Mouse (Mus musculus): ENCODE measurements at regions not wholly inside any gene's neighbourhood (a gene's known extent, or its start where the extent isn't known, plus 50 kb on each side); places are given as distances from the start of the nearest gene placed in this dataset.
A peak's percentile ranks its signal among the peaks of the same experiment; 100 is the strongest.

GRCm38 (mm10) chr6:51766482-51766881 lies 242.8 kb downstream of the Snx10 start:
- H3K27ac ChIP-seq: peak overlapping the region; percentile 41
- WGBS: 17% methylated on average over 3 of the region's 3 CpGs
- no peak for ATAC-seq
- H3K9ac ChIP-seq: no peak overlapping the region
- no peak overlapping the region for H3K4me2 ChIP-seq
- peaks cover 25% of the 10 kb centered on the region for H3K4me1 ChIP-seq
- 0 out of 2 replicates have a peak, but pooled peaks cover 8% of the 10 kb centered on the region for H3K27me3 ChIP-seq
- H3K4me3 ChIP-seq: no peak overlapping the region
- no peaks in the 10 kb centered on the region for H3K36me3 ChIP-seq (ENCODE audit: poor library complexity, severe bottlenecking)
- no peaks in the 10 kb centered on the region for H3K9me3 ChIP-seq (replicated peaks)

GRCm38 (mm10) chr6:51767582-51768341 lies 244.1 kb downstream of the Snx10 start:
- Histone ChIP-seq H3K4me2 (peak overlapping the region; percentile 57), H3K4me1 (peaks cover 25% of the 10 kb centered on the region), H3K9ac (peak overlapping the region; percentile 43), H3K4me3 (peak overlapping the region; percentile 18), H3K36me3 (ENCODE audit: poor library complexity, severe bottlenecking) (no peaks in the 10 kb centered on the region), H3K9me3 (replicated peaks) (no peaks in the 10 kb centered on the region), H3K27ac (peak overlapping the region; percentile 79), H3K27me3 (0 out of 2 replicates have a peak, but pooled peaks cover 8% of the 10 kb centered on the region)
- WGBS: 1% methylated on average over 15 of the region's 15 CpGs
- ATAC-seq: peak; percentile 93

- H3K36me3 ChIP-seq (ENCODE audit: poor library complexity, severe bottlenecking): no peaks in the 10 kb centered on the region
- ATAC-seq: no peak
- no peak overlapping the region for H3K9ac ChIP-seq
- H3K4me1 ChIP-seq: peaks cover 25% of the 10 kb centered on the region
- no peak overlapping the region for H3K4me2 ChIP-seq
- 0 out of 2 replicates have a peak, but pooled peaks cover 7% of the 10 kb centered on the region for H3K27me3 ChIP-seq
- H3K9me3 ChIP-seq (replicated peaks): no peaks in the 10 kb centered on the region
- H3K27ac ChIP-seq: no peak overlapping the region
- no peak overlapping the region for H3K4me3 ChIP-seq
- WGBS: 88% methylated on average over 9 of the region's 9 CpGs
Observed at GRCm38 (mm10) chr6:51771001-51771400, 241.3 kb downstream of the Skap2 start.

GRCm38 (mm10) chr6:51771424-51771823 lies 240.9 kb downstream of the Skap2 start:
- ATAC-seq: no peak
- Histone ChIP-seq H3K9ac (no peak overlapping the region), H3K4me2 (no peak overlapping the region), H3K4me1 (peaks cover 23% of the 10 kb centered on the region), H3K27ac (no peak overlapping the region), H3K27me3 (0 out of 2 replicates have a peak, but pooled peaks cover 3% of the 10 kb centered on the region), H3K9me3 (replicated peaks) (no peaks in the 10 kb centered on the region), H3K4me3 (no peak overlapping the region), H3K36me3 (ENCODE audit: poor library complexity, severe bottlenecking) (no peaks in the 10 kb centered on the region)
- 70% methylated on average over 11 of the region's 11 CpGs for WGBS

- no peaks in the 10 kb centered on the region for H3K4me1 ChIP-seq
- no peaks in the 10 kb centered on the region for H3K9me3 ChIP-seq (replicated peaks)
- ATAC-seq: no peak
- H3K36me3 ChIP-seq (ENCODE audit: poor library complexity, severe bottlenecking): no peaks in the 10 kb centered on the region
- H3K4me3 ChIP-seq: no peak overlapping the region
- 74% methylated on average over 3 of the region's 3 CpGs for WGBS
- H3K27me3 ChIP-seq: no peaks in the 10 kb centered on the region
- no peak overlapping the region for H3K9ac ChIP-seq
- H3K27ac ChIP-seq: no peak overlapping the region
- no peak overlapping the region for H3K4me2 ChIP-seq
Observed at GRCm38 (mm10) chr6:51774771-51775170, 237.6 kb downstream of the Skap2 start.

GRCm38 (mm10) chr6:51785615-51786014 lies 226.7 kb downstream of the Skap2 start:
- H3K36me3 ChIP-seq (ENCODE audit: poor library complexity, severe bottlenecking): no peaks in the 10 kb centered on the region
- 70% methylated on average over 3 of the region's 3 CpGs for WGBS
- H3K27me3 ChIP-seq: no peaks in the 10 kb centered on the region
- no peak overlapping the region for H3K9ac ChIP-seq
- H3K27ac ChIP-seq: no peak overlapping the region
- no peak overlapping the region for H3K4me2 ChIP-seq
- ATAC-seq: no peak
- H3K4me3 ChIP-seq: no peak overlapping the region
- H3K9me3 ChIP-seq (replicated peaks): no peaks in the 10 kb centered on the region
- H3K4me1 ChIP-seq: no peaks in the 10 kb centered on the region

GRCm38 (mm10) chr6:51786836-51787235 lies 225.5 kb downstream of the Skap2 start:
- 54% methylated on average over 3 of the region's 3 CpGs for WGBS
- H3K36me3 ChIP-seq (ENCODE audit: poor library complexity, severe bottlenecking): no peaks in the 10 kb centered on the region
- ATAC-seq: no peak

GRCm38 (mm10) chr6:51788156-51788555 lies 224.2 kb downstream of the Skap2 start:
- Histone ChIP-seq H3K4me3 (no peak overlapping the region), H3K36me3 (ENCODE audit: poor library complexity, severe bottlenecking) (no peaks in the 10 kb centered on the region), H3K27ac (no peak overlapping the region), H3K9ac (no peak overlapping the region), H3K27me3 (no peaks in the 10 kb centered on the region), H3K9me3 (replicated peaks) (no peaks in the 10 kb centered on the region), H3K4me1 (no peaks in the 10 kb centered on the region), H3K4me2 (no peak overlapping the region)
- 80% methylated on average over 9 of the region's 9 CpGs for WGBS
- ATAC-seq: no peak

More at GRCm38 (mm10) chr6:51786836-51787235, 225.5 kb downstream of the Skap2 start:
- H3K27me3 ChIP-seq: no peaks in the 10 kb centered on the region
- no peaks in the 10 kb centered on the region for H3K4me1 ChIP-seq
- no peak overlapping the region for H3K27ac ChIP-seq
- no peaks in the 10 kb centered on the region for H3K9me3 ChIP-seq (replicated peaks)
- no peak overlapping the region for H3K4me3 ChIP-seq
- no peak overlapping the region for H3K4me2 ChIP-seq
- no peak overlapping the region for H3K9ac ChIP-seq

- no peak for ATAC-seq
- no peaks in the 10 kb centered on the region for H3K27me3 ChIP-seq
- no peak overlapping the region for H3K9ac ChIP-seq
- no peak overlapping the region for H3K4me2 ChIP-seq
- H3K4me3 ChIP-seq: no peak overlapping the region
- H3K9me3 ChIP-seq (replicated peaks): no peaks in the 10 kb centered on the region
- H3K36me3 ChIP-seq (ENCODE audit: poor library complexity, severe bottlenecking): no peaks in the 10 kb centered on the region
- no peak overlapping the region for H3K27ac ChIP-seq
- H3K4me1 ChIP-seq: no peaks in the 10 kb centered on the region
- WGBS: 81% methylated on average over 5 of the region's 5 CpGs
Observed at GRCm38 (mm10) chr6:51790293-51790692, 222.1 kb downstream of the Skap2 start.

- WGBS: 94% methylated on average over 7 of the region's 7 CpGs
Observed at GRCm38 (mm10) chr6:51790693-51791092, 221.7 kb downstream of the Skap2 start.

GRCm38 (mm10) chr6:51795300-51795699 lies 217.0 kb downstream of the Skap2 start:
- Histone ChIP-seq H3K4me2 (no peak overlapping the region), H3K4me1 (no peaks in the 10 kb centered on the region), H3K9me3 (replicated peaks) (no peaks in the 10 kb centered on the region), H3K27me3 (no peaks in the 10 kb centered on the region), H3K9ac (no peak overlapping the region), H3K27ac (no peak overlapping the region), H3K4me3 (no peak overlapping the region), H3K36me3 (ENCODE audit: poor library complexity, severe bottlenecking) (no peaks in the 10 kb centered on the region)
- 58% methylated on average over 4 of the region's 4 CpGs for WGBS
- no peak for ATAC-seq

More at GRCm38 (mm10) chr6:51790693-51791092, 221.7 kb downstream of the Skap2 start:
- Histone ChIP-seq H3K4me1 (no peaks in the 10 kb centered on the region), H3K9me3 (replicated peaks) (no peaks in the 10 kb centered on the region), H3K27ac (no peak overlapping the region), H3K4me3 (no peak overlapping the region), H3K27me3 (no peaks in the 10 kb centered on the region), H3K4me2 (no peak overlapping the region), H3K36me3 (ENCODE audit: poor library complexity, severe bottlenecking) (no peaks in the 10 kb centered on the region), H3K9ac (no peak overlapping the region)
- no peak for ATAC-seq

GRCm38 (mm10) chr6:51798577-51799240 lies 213.6 kb downstream of the Skap2 start:
- Histone ChIP-seq H3K36me3 (ENCODE audit: poor library complexity, severe bottlenecking) (no peaks in the 10 kb centered on the region), H3K4me3 (no peak overlapping the region), H3K27me3 (no peaks in the 10 kb centered on the region), H3K4me1 (no peaks in the 10 kb centered on the region), H3K9ac (no peak overlapping the region), H3K4me2 (no peak overlapping the region), H3K9me3 (replicated peaks) (no peaks in the 10 kb centered on the region), H3K27ac (no peak overlapping the region)
- 91% methylated on average over 12 of the region's 12 CpGs for WGBS
- no peak for ATAC-seq

Measured in forebrain, embryonic 13.5 days (tissue).